Mouse (Mus musculus): ENCODE measurements at regions not wholly inside any gene's neighbourhood (a gene's known extent, or its start where the extent isn't known, plus 50 kb on each side); places are given as distances from the start of the nearest gene placed in this dataset.

- H3K4me3 ChIP-seq (ENCODE audit: low read depth, low read length), result no peak overlapping the region
- H3K4me2 ChIP-seq (replicated peaks; ENCODE audit: low read depth), result no peak overlapping the region
- no peaks in the 10 kb centered on the region for H3K9me3 ChIP-seq (ENCODE audit: control insufficient read depth)
- 77% methylated on average over 11 of the region's 11 CpGs for WGBS
- H3K36me3 ChIP-seq (ENCODE audit: control insufficient read depth, insufficient read depth), result no peaks in the 10 kb centered on the region
- no peak overlapping the region for H3K9ac ChIP-seq (ENCODE audit: low read depth, low read length)
- no peak for TF ChIP-seq CTCF (IDR thresholded peaks at IDR 0.05; ENCODE audit: low read depth)
- no peak for ATAC-seq
- no peaks in the 10 kb centered on the region for H3K4me1 ChIP-seq (replicated peaks; ENCODE audit: control insufficient read depth, insufficient read depth, low read length)
- H3K27ac ChIP-seq (ENCODE audit: low read depth, low read length), result no peak overlapping the region
- no peaks in the 10 kb centered on the region for H3K27me3 ChIP-seq (replicated peaks; ENCODE audit: control insufficient read depth, insufficient read depth, low read length)
These were observed 298.3 kb downstream of the Mycn start for GRCm38 (mm10) chr12:12643247-12643963.

DNA sequence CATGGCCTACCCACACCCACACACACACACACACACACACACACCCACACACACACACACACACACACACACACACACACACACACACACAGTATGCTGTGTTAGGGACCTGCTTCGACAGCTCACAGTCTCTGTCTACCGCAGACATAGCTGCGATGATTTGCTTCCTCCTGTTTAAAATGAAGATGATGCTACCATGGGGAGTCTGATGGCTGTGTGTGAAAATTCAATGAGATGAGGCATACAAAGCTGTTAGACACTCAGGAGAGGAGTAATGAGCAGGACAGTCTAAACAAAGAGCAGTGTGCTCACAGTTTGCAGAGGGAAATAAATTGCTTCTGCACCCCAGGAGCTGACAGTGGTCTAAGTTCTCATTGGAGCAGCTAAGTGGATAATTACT lies 306.4 kb downstream of the Mycn start:
- ATAC-seq, result no peak
- Histone ChIP-seq H3K4me1 (replicated peaks; ENCODE audit: control insufficient read depth, insufficient read depth, low read length) (no peaks in the 10 kb centered on the region), H3K36me3 (ENCODE audit: control insufficient read depth, insufficient read depth) (no peaks in the 10 kb centered on the region), H3K4me3 (ENCODE audit: low read depth, low read length) (no peak overlapping the region), H3K27ac (ENCODE audit: low read depth, low read length) (no peak overlapping the region), H3K9ac (ENCODE audit: low read depth, low read length) (no peak overlapping the region), H3K9me3 (ENCODE audit: control insufficient read depth) (no peaks in the 10 kb centered on the region), H3K27me3 (replicated peaks; ENCODE audit: control insufficient read depth, insufficient read depth, low read length) (no peaks in the 10 kb centered on the region), H3K4me2 (replicated peaks; ENCODE audit: low read depth) (no peak overlapping the region)
- 70% methylated on average over 3 of the region's 3 CpGs for WGBS
- TF ChIP-seq CTCF (IDR thresholded peaks at IDR 0.05; ENCODE audit: low read depth), result no peak

DNA sequence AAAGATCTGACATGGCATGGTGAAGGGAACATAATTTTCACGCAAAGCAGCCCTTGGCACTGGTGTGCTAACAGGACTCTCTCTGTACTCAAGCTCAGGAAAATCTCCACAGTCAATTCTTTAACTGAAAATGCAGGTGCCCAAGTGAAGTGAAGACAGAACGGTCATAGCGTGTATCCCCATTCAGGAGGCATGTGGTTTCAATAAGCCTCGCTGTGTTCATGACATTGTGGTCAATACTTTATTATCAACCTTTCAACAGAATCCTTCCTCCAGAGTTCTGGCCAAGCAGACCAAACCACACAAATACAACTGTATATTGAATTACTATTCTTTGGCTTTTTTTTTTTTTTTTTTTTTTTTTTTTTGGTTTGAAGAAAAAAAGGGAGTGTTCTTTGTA lies 314.1 kb downstream of the Mycn start:
- 92% methylated on average over 4 of the region's 4 CpGs for WGBS
- no peak overlapping the region for H3K9ac ChIP-seq (ENCODE audit: low read depth, low read length)
- no peak for ATAC-seq

GRCm38 (mm10) chr12:12625788-12626187 lies 315.9 kb downstream of the Mycn start:
- no peak for ATAC-seq
- no peak overlapping the region for H3K27ac ChIP-seq (ENCODE audit: low read depth, low read length)
- WGBS, result 91% methylated on average over 1 of the region's 1 CpGs
- H3K36me3 ChIP-seq (ENCODE audit: control insufficient read depth, insufficient read depth), result no peaks in the 10 kb centered on the region
- no peak overlapping the region for H3K9ac ChIP-seq (ENCODE audit: low read depth, low read length)
- no peak overlapping the region for H3K4me2 ChIP-seq (replicated peaks; ENCODE audit: low read depth)
- H3K27me3 ChIP-seq (replicated peaks; ENCODE audit: control insufficient read depth, insufficient read depth, low read length), result no peaks in the 10 kb centered on the region
- H3K9me3 ChIP-seq (ENCODE audit: control insufficient read depth), result no peaks in the 10 kb centered on the region
- TF ChIP-seq CTCF (IDR thresholded peaks at IDR 0.05; ENCODE audit: low read depth), result no peak
- no peaks in the 10 kb centered on the region for H3K4me1 ChIP-seq (replicated peaks; ENCODE audit: control insufficient read depth, insufficient read depth, low read length)
- H3K4me3 ChIP-seq (ENCODE audit: low read depth, low read length), result no peak overlapping the region

More for the DNA sequence above, 314.1 kb downstream of the Mycn start:
- H3K9me3 ChIP-seq (ENCODE audit: control insufficient read depth), result no peaks in the 10 kb centered on the region
- H3K27ac ChIP-seq (ENCODE audit: low read depth, low read length), result no peak overlapping the region
- no peaks in the 10 kb centered on the region for H3K36me3 ChIP-seq (ENCODE audit: control insufficient read depth, insufficient read depth)
- no peaks in the 10 kb centered on the region for H3K27me3 ChIP-seq (replicated peaks; ENCODE audit: control insufficient read depth, insufficient read depth, low read length)
- no peak for TF ChIP-seq CTCF (IDR thresholded peaks at IDR 0.05; ENCODE audit: low read depth)
- H3K4me1 ChIP-seq (replicated peaks; ENCODE audit: control insufficient read depth, insufficient read depth, low read length), result no peaks in the 10 kb centered on the region
- H3K4me3 ChIP-seq (ENCODE audit: low read depth, low read length), result no peak overlapping the region
- no peak overlapping the region for H3K4me2 ChIP-seq (replicated peaks; ENCODE audit: low read depth)

DNA sequence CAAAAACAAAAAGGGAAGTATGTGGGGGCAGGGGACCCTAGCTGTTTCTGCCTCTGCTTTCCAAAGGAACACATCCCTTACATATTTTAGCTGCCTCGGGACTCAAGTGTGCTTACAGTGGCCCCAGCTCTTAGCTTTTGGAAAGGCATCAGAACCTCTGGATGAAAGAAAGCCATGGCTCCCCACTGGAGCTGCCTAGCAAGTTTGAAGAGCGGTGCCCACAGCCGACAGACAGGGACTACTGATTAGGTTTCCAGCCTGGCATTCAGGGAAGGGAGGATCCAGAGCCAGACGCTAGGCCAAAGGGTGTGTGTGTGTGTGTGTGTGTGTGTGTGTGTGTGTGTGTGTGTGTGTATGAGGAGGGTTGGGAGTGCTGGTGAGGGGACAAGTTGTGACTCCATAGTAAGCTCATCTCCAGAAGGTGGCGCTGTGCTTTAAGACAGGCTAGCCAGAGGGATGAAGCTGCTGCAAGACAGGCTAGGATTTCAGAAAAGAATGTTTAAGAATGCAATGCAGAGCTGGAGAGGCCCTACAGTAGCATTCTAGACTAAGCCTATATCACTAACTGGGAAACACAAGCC lies 318.9 kb downstream of the Mycn start:
- Histone ChIP-seq H3K27ac (ENCODE audit: low read depth, low read length) (no peak overlapping the region), H3K4me2 (replicated peaks; ENCODE audit: low read depth) (no peak overlapping the region), H3K27me3 (replicated peaks; ENCODE audit: control insufficient read depth, insufficient read depth, low read length) (no peaks in the 10 kb centered on the region), H3K9me3 (ENCODE audit: control insufficient read depth) (no peaks in the 10 kb centered on the region), H3K36me3 (ENCODE audit: control insufficient read depth, insufficient read depth) (no peaks in the 10 kb centered on the region), H3K9ac (ENCODE audit: low read depth, low read length) (no peak overlapping the region), H3K4me3 (ENCODE audit: low read depth, low read length) (no peak overlapping the region), H3K4me1 (replicated peaks; ENCODE audit: control insufficient read depth, insufficient read depth, low read length) (no peaks in the 10 kb centered on the region)
- WGBS, result 25% methylated on average over 5 of the region's 5 CpGs
- TF ChIP-seq CTCF (IDR thresholded peaks at IDR 0.05; ENCODE audit: low read depth), result peak; percentile 89
- peak; percentile 71 for ATAC-seq

GRCm38 (mm10) chr12:12621506-12621905 lies 320.2 kb downstream of the Mycn start:
- TF ChIP-seq CTCF (IDR thresholded peaks at IDR 0.05; ENCODE audit: low read depth), result no peak
- 91% methylated on average over 9 of the region's 9 CpGs for WGBS
- H3K9ac ChIP-seq (ENCODE audit: low read depth, low read length), result no peak overlapping the region
- H3K4me1 ChIP-seq (replicated peaks; ENCODE audit: control insufficient read depth, insufficient read depth, low read length), result no peaks in the 10 kb centered on the region
- H3K27me3 ChIP-seq (replicated peaks; ENCODE audit: control insufficient read depth, insufficient read depth, low read length), result no peaks in the 10 kb centered on the region
- no peaks in the 10 kb centered on the region for H3K9me3 ChIP-seq (ENCODE audit: control insufficient read depth)
- ATAC-seq, result no peak
- no peak overlapping the region for H3K4me3 ChIP-seq (ENCODE audit: low read depth, low read length)
- H3K4me2 ChIP-seq (replicated peaks; ENCODE audit: low read depth), result no peak overlapping the region
- no peaks in the 10 kb centered on the region for H3K36me3 ChIP-seq (ENCODE audit: control insufficient read depth, insufficient read depth)
- no peak overlapping the region for H3K27ac ChIP-seq (ENCODE audit: low read depth, low read length)

Data from intestine, postnatal 0 days (tissue).